Mouse (Mus musculus): ENCODE measurements at regions not wholly inside any gene's neighbourhood (a gene's known extent, or its start where the extent isn't known, plus 50 kb on each side); places are given as distances from the start of the nearest gene placed in this dataset.
A peak's percentile ranks its signal among the peaks of the same experiment; 100 is the strongest.

GRCm38 (mm10) chr16:76821261-76821660, 192.2 kb upstream of the Usp25 start:
- Histone ChIP-seq H3K36me3 (no peaks in the 10 kb centered on the region), H3K4me3 (no peak overlapping the region), H3K27me3 (no peaks in the 10 kb centered on the region), H3K4me1 (no peaks in the 10 kb centered on the region), H3K9me3 (no peaks in the 10 kb centered on the region), H3K27ac (no peak overlapping the region), H3K4me2 (no peak overlapping the region), H3K9ac (no peak overlapping the region)
- 93% methylated on average over 10 of the region's 10 CpGs for WGBS
- ATAC-seq (ENCODE audit: insufficient number of reproducible peaks, low FRiP score, low TSS enrichment, low read depth), result no peak

- Histone ChIP-seq H3K27me3 (no peaks in the 10 kb centered on the region), H3K9me3 (no peaks in the 10 kb centered on the region), H3K36me3 (no peaks in the 10 kb centered on the region), H3K4me3 (no peak overlapping the region), H3K4me2 (no peak overlapping the region), H3K4me1 (no peaks in the 10 kb centered on the region), H3K9ac (no peak overlapping the region), H3K27ac (no peak overlapping the region)
- WGBS, result 86% methylated on average over 17 of the region's 17 CpGs
- no peak for ATAC-seq (ENCODE audit: insufficient number of reproducible peaks, low FRiP score, low TSS enrichment, low read depth)
Measured at GRCm38 (mm10) chr16:76816056-76816885, 197.2 kb upstream of the Usp25 start.

GRCm38 (mm10) chr16:76803725-76804124, 209.8 kb upstream of the Usp25 start:
- H3K27ac ChIP-seq, result no peak overlapping the region
- H3K9ac ChIP-seq, result no peak overlapping the region
- H3K27me3 ChIP-seq, result no peaks in the 10 kb centered on the region
- 35% methylated on average over 3 of the region's 3 CpGs for WGBS
- no peak for ATAC-seq (ENCODE audit: insufficient number of reproducible peaks, low FRiP score, low TSS enrichment, low read depth)
- H3K4me3 ChIP-seq, result no peak overlapping the region
- H3K36me3 ChIP-seq, result no peaks in the 10 kb centered on the region
- H3K9me3 ChIP-seq, result no peaks in the 10 kb centered on the region
- no peaks in the 10 kb centered on the region for H3K4me1 ChIP-seq
- no peak overlapping the region for H3K4me2 ChIP-seq

GRCm38 (mm10) chr16:76786405-76787155, 226.9 kb upstream of the Usp25 start:
- H3K27ac ChIP-seq, result no peak overlapping the region
- WGBS, result 73% methylated on average over 6 of the region's 6 CpGs
- no peak overlapping the region for H3K4me3 ChIP-seq
- H3K4me1 ChIP-seq, result no peaks in the 10 kb centered on the region
- no peak overlapping the region for H3K9ac ChIP-seq
- H3K36me3 ChIP-seq, result no peaks in the 10 kb centered on the region
- H3K4me2 ChIP-seq, result no peak overlapping the region
- H3K27me3 ChIP-seq, result no peaks in the 10 kb centered on the region
- H3K9me3 ChIP-seq, result no peaks in the 10 kb centered on the region
- no peak for ATAC-seq (ENCODE audit: insufficient number of reproducible peaks, low FRiP score, low TSS enrichment, low read depth)

- H3K27ac ChIP-seq, result no peak overlapping the region
- 55% methylated on average over 5 of the region's 5 CpGs for WGBS
- H3K4me3 ChIP-seq, result no peak overlapping the region
- no peak overlapping the region for H3K9ac ChIP-seq
- no peaks in the 10 kb centered on the region for H3K9me3 ChIP-seq
- no peaks in the 10 kb centered on the region for H3K27me3 ChIP-seq
- ATAC-seq (ENCODE audit: insufficient number of reproducible peaks, low FRiP score, low TSS enrichment, low read depth), result no peak
- no peaks in the 10 kb centered on the region for H3K36me3 ChIP-seq
- H3K4me1 ChIP-seq, result no peaks in the 10 kb centered on the region
- no peak overlapping the region for H3K4me2 ChIP-seq
Measured at GRCm38 (mm10) chr16:76782656-76783055, 230.8 kb upstream of the Usp25 start.

- Histone ChIP-seq H3K36me3 (no peaks in the 10 kb centered on the region), H3K9ac (no peak overlapping the region), H3K4me2 (no peak overlapping the region), H3K4me3 (no peak overlapping the region), H3K27ac (no peak overlapping the region), H3K9me3 (no peaks in the 10 kb centered on the region), H3K27me3 (no peaks in the 10 kb centered on the region), H3K4me1 (no peaks in the 10 kb centered on the region)
- no peak for ATAC-seq (ENCODE audit: insufficient number of reproducible peaks, low FRiP score, low TSS enrichment, low read depth)
- 84% methylated on average over 2 of the region's 2 CpGs for WGBS
Measured at GRCm38 (mm10) chr16:76775790-76776189, 237.7 kb upstream of the Usp25 start.

GRCm38 (mm10) chr16:76774032-76774431, 239.5 kb upstream of the Usp25 start:
- ATAC-seq (ENCODE audit: insufficient number of reproducible peaks, low FRiP score, low TSS enrichment, low read depth), result no peak
- Histone ChIP-seq H3K9ac (no peak overlapping the region), H3K27ac (no peak overlapping the region), H3K4me1 (no peaks in the 10 kb centered on the region), H3K9me3 (no peaks in the 10 kb centered on the region), H3K4me2 (no peak overlapping the region), H3K27me3 (no peaks in the 10 kb centered on the region), H3K4me3 (no peak overlapping the region), H3K36me3 (no peaks in the 10 kb centered on the region)
- 66% methylated on average over 8 of the region's 8 CpGs for WGBS

GRCm38 (mm10) chr16:76773466-76773865, 240.0 kb upstream of the Usp25 start:
- H3K4me2 ChIP-seq, result no peak overlapping the region
- no peak overlapping the region for H3K9ac ChIP-seq
- no peak overlapping the region for H3K27ac ChIP-seq
- H3K9me3 ChIP-seq, result no peaks in the 10 kb centered on the region
- no peaks in the 10 kb centered on the region for H3K4me1 ChIP-seq
- H3K27me3 ChIP-seq, result no peaks in the 10 kb centered on the region
- no peak overlapping the region for H3K4me3 ChIP-seq
- H3K36me3 ChIP-seq, result no peaks in the 10 kb centered on the region
- ATAC-seq (ENCODE audit: insufficient number of reproducible peaks, low FRiP score, low TSS enrichment, low read depth), result no peak

- ATAC-seq (ENCODE audit: insufficient number of reproducible peaks, low FRiP score, low TSS enrichment, low read depth), result no peak
- no peak overlapping the region for H3K4me2 ChIP-seq
- no peak overlapping the region for H3K27ac ChIP-seq
- H3K27me3 ChIP-seq, result no peaks in the 10 kb centered on the region
- WGBS, result 83% methylated on average over 9 of the region's 9 CpGs
- no peak overlapping the region for H3K9ac ChIP-seq
- H3K4me3 ChIP-seq, result no peak overlapping the region
- H3K36me3 ChIP-seq, result no peaks in the 10 kb centered on the region
- H3K4me1 ChIP-seq, result 0 out of 2 replicates have a peak, but pooled peaks cover 9% of the 10 kb centered on the region
- H3K9me3 ChIP-seq, result no peaks in the 10 kb centered on the region
Measured at GRCm38 (mm10) chr16:76768607-76769006, 244.9 kb upstream of the Usp25 start.

GRCm38 (mm10) chr16:76766636-76767035, 246.9 kb upstream of the Usp25 start:
- no peaks in the 10 kb centered on the region for H3K27me3 ChIP-seq
- H3K36me3 ChIP-seq, result no peaks in the 10 kb centered on the region
- H3K4me1 ChIP-seq, result 0 out of 2 replicates have a peak, but pooled peaks cover 9% of the 10 kb centered on the region
- H3K27ac ChIP-seq, result no peak overlapping the region
- ATAC-seq (ENCODE audit: insufficient number of reproducible peaks, low FRiP score, low TSS enrichment, low read depth), result no peak
- WGBS, result 55% methylated on average over 3 of the region's 3 CpGs
- H3K9ac ChIP-seq, result no peak overlapping the region
- no peak overlapping the region for H3K4me2 ChIP-seq
- H3K4me3 ChIP-seq, result no peak overlapping the region
- H3K9me3 ChIP-seq, result no peaks in the 10 kb centered on the region

GRCm38 (mm10) chr16:76765536-76765935, 248.0 kb upstream of the Usp25 start:
- Histone ChIP-seq H3K9me3 (no peaks in the 10 kb centered on the region), H3K36me3 (no peaks in the 10 kb centered on the region), H3K4me1 (0 out of 2 replicates have a peak, but pooled peaks cover 9% of the 10 kb centered on the region), H3K9ac (no peak overlapping the region), H3K27ac (no peak overlapping the region), H3K27me3 (no peaks in the 10 kb centered on the region), H3K4me2 (0 out of 2 replicates have a peak overlapping the region, but pooled peaks have one; percentile 10), H3K4me3 (no peak overlapping the region; the same call in 1 of the 2 replicates)
- 15% methylated on average over 7 of the region's 7 CpGs for WGBS
- ATAC-seq (ENCODE audit: insufficient number of reproducible peaks, low FRiP score, low TSS enrichment, low read depth), result no peak

GRCm38 (mm10) chr16:76764994-76765393, 248.5 kb upstream of the Usp25 start:
- H3K27ac ChIP-seq, result no peak overlapping the region
- WGBS, result 11% methylated on average over 5 of the region's 5 CpGs
- ATAC-seq (ENCODE audit: insufficient number of reproducible peaks, low FRiP score, low TSS enrichment, low read depth), result no peak
- no peaks in the 10 kb centered on the region for H3K27me3 ChIP-seq
- no peaks in the 10 kb centered on the region for H3K9me3 ChIP-seq
- no peak overlapping the region for H3K9ac ChIP-seq
- no peak overlapping the region; the same call in 1 of the 2 replicates for H3K4me3 ChIP-seq
- 0 out of 2 replicates have a peak overlapping the region, but pooled peaks have one; percentile 10 for H3K4me2 ChIP-seq
- no peaks in the 10 kb centered on the region for H3K36me3 ChIP-seq
- H3K4me1 ChIP-seq, result 0 out of 2 replicates have a peak, but pooled peaks cover 9% of the 10 kb centered on the region

Data from limb, embryonic 15.5 days (tissue).